In genomic region chr1:154117346-154117687, GRCm38 (mm10) we compare ENCODE assay signal across 8 mouse cellular contexts.
DNase-seq lines count a peak whose midpoint lies in the region; ATAC-seq lines count a peak whose summit lies in the region.

No protein-coding gene starts in this region.

- no peaks in the 10 kb centered on the region for H3K36me3 ChIP-seq in forebrain, embryonic 12.5 days (replicated peaks)
- no peaks in the 10 kb centered on the region for H3K36me3 ChIP-seq in forebrain, embryonic 11.5 days (ENCODE audit: control insufficient read depth, insufficient read depth, low read length)
- H3K36me3 ChIP-seq in kidney, embryonic 16.5 days (ENCODE audit: insufficient read depth, low read length) = no peaks in the 10 kb centered on the region

- H3K4me3 ChIP-seq in forebrain, embryonic 12.5 days (replicated peaks) = no peak overlapping the region
- H3K4me3 ChIP-seq in forebrain, embryonic 11.5 days (ENCODE audit: low read depth, low read length) = no peak overlapping the region
- peak overlapping the region; percentile 24; the same call in 1 of the 2 replicates for H3K4me3 ChIP-seq in kidney, embryonic 16.5 days (ENCODE audit: low read length)

- no peaks in the 10 kb centered on the region for H3K9me3 ChIP-seq in forebrain, embryonic 12.5 days
- H3K9me3 ChIP-seq in forebrain, embryonic 11.5 days (ENCODE audit: control insufficient read depth, low read length) = no peaks in the 10 kb centered on the region
- no peaks in the 10 kb centered on the region for H3K9me3 ChIP-seq in kidney, embryonic 16.5 days (ENCODE audit: low read length)

- DNase-seq in forebrain, embryonic 11.5 days (ENCODE audit: low spot score) = no peak
- DNase-seq in urinary bladder, postnatal 25 days (ENCODE audit: low spot score) = peak; percentile 27
- DNase-seq in urinary bladder, postnatal 36 days (ENCODE audit: low spot score in 2 of 2) = no peak
- peak; percentile 58 for DNase-seq in lung, postnatal 36 days
- DNase-seq in T-cell, adult 2 months (ENCODE audit: low spot score) = no peak
- no peak for DNase-seq in thymus, postnatal 14 days

- H3K27ac ChIP-seq in forebrain, embryonic 12.5 days = no peak overlapping the region
- H3K27ac ChIP-seq in forebrain, embryonic 11.5 days (ENCODE audit: low read depth, low read length) = no peak overlapping the region
- H3K27ac ChIP-seq in kidney, embryonic 16.5 days (ENCODE audit: low read length) = peak overlapping the region; percentile 47; the same call in 1 of the 2 replicates

- no peak for ATAC-seq in forebrain, embryonic 12.5 days (ENCODE audit: low FRiP score)
- ATAC-seq in forebrain, embryonic 11.5 days (replicated peaks; ENCODE audit: low FRiP score) = no peak
- ATAC-seq in kidney, embryonic 16.5 days (ENCODE audit: low FRiP score, low TSS enrichment) = no peak

- H3K4me1 ChIP-seq in forebrain, embryonic 12.5 days = 0 out of 2 replicates have a peak, but pooled peaks cover 10% of the 10 kb centered on the region
- H3K4me1 ChIP-seq in forebrain, embryonic 11.5 days (replicated peaks; ENCODE audit: control insufficient read depth, insufficient read depth, low read length) = no peaks in the 10 kb centered on the region
- peaks cover 19% of the 10 kb centered on the region for H3K4me1 ChIP-seq in kidney, embryonic 16.5 days (ENCODE audit: insufficient read depth, low read length)

- WGBS in forebrain, embryonic 12.5 days = 48% methylated on average over 11 of the region's 11 CpGs
- WGBS in forebrain, embryonic 11.5 days = 48% methylated on average over 11 of the region's 11 CpGs
- 44% methylated on average over 11 of the region's 11 CpGs for WGBS in kidney, embryonic 16.5 days

- no peak overlapping the region for H3K9ac ChIP-seq in forebrain, embryonic 12.5 days
- H3K9ac ChIP-seq in forebrain, embryonic 11.5 days (ENCODE audit: low read length) = no peak overlapping the region
- no peak overlapping the region; the same call in 1 of the 2 replicates for H3K9ac ChIP-seq in kidney, embryonic 16.5 days (replicated peaks; ENCODE audit: low read length)

- no peaks in the 10 kb centered on the region for H3K27me3 ChIP-seq in forebrain, embryonic 12.5 days
- H3K27me3 ChIP-seq in forebrain, embryonic 11.5 days (ENCODE audit: control insufficient read depth, insufficient read depth, low read length) = no peaks in the 10 kb centered on the region
- no peaks in the 10 kb centered on the region for H3K27me3 ChIP-seq in kidney, embryonic 16.5 days (ENCODE audit: insufficient read depth, low read length)

- peak overlapping the region; percentile 8; the same call in 1 of the 2 replicates for H3K4me2 ChIP-seq in forebrain, embryonic 12.5 days
- H3K4me2 ChIP-seq in forebrain, embryonic 11.5 days (ENCODE audit: low read depth, low read length, severe bottlenecking) = no peak overlapping the region
- H3K4me2 ChIP-seq in kidney, embryonic 16.5 days (replicated peaks; ENCODE audit: low read depth, low read length) = peak overlapping the region; percentile 37

Comparison
In these comparisons a context has a peak if more than half of its experiments do, and no peak if none do; other contexts are left out.
1. DNase-seq: peak in urinary bladder, postnatal 25 days (single experiment) and lung, postnatal 36 days (single experiment); none in forebrain, embryonic 11.5 days (single experiment), urinary bladder, postnatal 36 days (0 of 2), T-cell, adult 2 months (single experiment) and thymus, postnatal 14 days (single experiment).